Mouse (Mus musculus): ENCODE measurements at regions not wholly inside any gene's neighbourhood (a gene's known extent, or its start where the extent isn't known, plus 50 kb on each side); places are given as distances from the start of the nearest gene placed in this dataset.

DNA sequence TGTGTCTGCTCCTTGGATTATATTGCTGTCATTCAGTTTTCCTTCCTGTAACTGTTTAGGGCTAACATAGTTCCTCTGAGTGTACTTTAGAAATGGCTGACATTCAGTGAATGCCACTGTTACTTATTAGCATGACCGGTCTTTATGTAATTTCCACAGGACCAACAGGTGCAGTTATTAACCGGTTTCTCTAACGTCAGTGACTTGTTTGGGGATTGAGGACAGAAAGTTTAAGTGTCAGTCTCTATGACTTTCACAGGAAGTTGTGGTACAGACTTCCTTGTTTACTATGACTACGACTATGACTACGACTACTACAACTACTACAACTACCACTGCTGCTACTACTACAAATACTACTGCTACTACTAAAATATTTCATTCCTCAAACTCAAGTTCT, 170.4 kb upstream of the Ptger4 start:
- no peak for TF ChIP-seq NANOG (IDR thresholded peaks at IDR 0.05; ENCODE audit: borderline replicate concordance, low read length)
- TF ChIP-seq POU5F1 (IDR thresholded peaks at IDR 0.05; ENCODE audit: borderline replicate concordance, low read length), result no peak
- no peak for TF ChIP-seq CTCF (conservative IDR thresholded peaks at IDR 0.05; ENCODE audit: low read length)
- Histone ChIP-seq H3K9me3 (ENCODE audit: low read length) (peaks cover 11% of the 10 kb centered on the region), H3K27me3 (ENCODE audit: insufficient read depth, low read length) (no peaks in the 10 kb centered on the region), H3K4me3 (replicated peaks; ENCODE audit: low read length) (no peak overlapping the region), H3K36me3 (ENCODE audit: insufficient read depth, low read length) (no peaks in the 10 kb centered on the region), H3K4me1 (replicated peaks; ENCODE audit: low read depth, low read length) (no peaks in the 10 kb centered on the region)

- TF ChIP-seq POU5F1 (IDR thresholded peaks at IDR 0.05; ENCODE audit: borderline replicate concordance, low read length) (no peak), CTCF (conservative IDR thresholded peaks at IDR 0.05; ENCODE audit: low read length) (no peak), NANOG (IDR thresholded peaks at IDR 0.05; ENCODE audit: borderline replicate concordance, low read length) (no peak)
- Histone ChIP-seq H3K27me3 (ENCODE audit: insufficient read depth, low read length) (no peaks in the 10 kb centered on the region), H3K4me3 (replicated peaks; ENCODE audit: low read length) (no peak overlapping the region), H3K4me1 (replicated peaks; ENCODE audit: low read depth, low read length) (no peaks in the 10 kb centered on the region), H3K9me3 (ENCODE audit: low read length) (peaks cover 11% of the 10 kb centered on the region), H3K36me3 (ENCODE audit: insufficient read depth, low read length) (no peaks in the 10 kb centered on the region)
Measured at GRCm38 (mm10) chr15:5416031-5416430, 172.0 kb upstream of the Ptger4 start.

DNA sequence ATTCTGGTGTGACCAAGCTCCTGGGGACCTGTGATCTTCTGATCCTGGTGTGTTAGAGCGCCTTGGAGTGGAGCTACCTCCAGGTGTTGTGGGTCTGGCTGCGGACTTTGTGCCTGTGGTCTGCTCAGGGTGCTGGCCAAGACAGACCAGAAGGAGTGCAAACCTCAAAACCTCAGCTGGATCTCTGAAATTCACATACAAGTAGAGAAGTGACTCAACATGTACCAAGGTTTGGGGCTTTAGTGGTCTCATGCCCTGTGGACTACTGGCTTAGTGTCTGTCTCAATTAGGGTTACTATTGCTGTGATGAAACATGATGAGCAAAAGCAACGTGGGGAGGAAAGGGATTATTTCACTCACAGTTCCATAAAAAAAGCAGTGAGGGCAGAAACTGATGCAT, 182.7 kb upstream of the Ptger4 start:
- Histone ChIP-seq H3K4me1 (replicated peaks; ENCODE audit: low read depth, low read length) (no peaks in the 10 kb centered on the region), H3K27me3 (ENCODE audit: insufficient read depth, low read length) (no peaks in the 10 kb centered on the region), H3K4me3 (replicated peaks; ENCODE audit: low read length) (no peak overlapping the region), H3K36me3 (ENCODE audit: insufficient read depth, low read length) (no peaks in the 10 kb centered on the region), H3K9me3 (ENCODE audit: low read length) (peaks cover 4% of the 10 kb centered on the region; the same call in 1 of the 2 replicates)
- no peak for TF ChIP-seq NANOG (IDR thresholded peaks at IDR 0.05; ENCODE audit: borderline replicate concordance, low read length)

DNA sequence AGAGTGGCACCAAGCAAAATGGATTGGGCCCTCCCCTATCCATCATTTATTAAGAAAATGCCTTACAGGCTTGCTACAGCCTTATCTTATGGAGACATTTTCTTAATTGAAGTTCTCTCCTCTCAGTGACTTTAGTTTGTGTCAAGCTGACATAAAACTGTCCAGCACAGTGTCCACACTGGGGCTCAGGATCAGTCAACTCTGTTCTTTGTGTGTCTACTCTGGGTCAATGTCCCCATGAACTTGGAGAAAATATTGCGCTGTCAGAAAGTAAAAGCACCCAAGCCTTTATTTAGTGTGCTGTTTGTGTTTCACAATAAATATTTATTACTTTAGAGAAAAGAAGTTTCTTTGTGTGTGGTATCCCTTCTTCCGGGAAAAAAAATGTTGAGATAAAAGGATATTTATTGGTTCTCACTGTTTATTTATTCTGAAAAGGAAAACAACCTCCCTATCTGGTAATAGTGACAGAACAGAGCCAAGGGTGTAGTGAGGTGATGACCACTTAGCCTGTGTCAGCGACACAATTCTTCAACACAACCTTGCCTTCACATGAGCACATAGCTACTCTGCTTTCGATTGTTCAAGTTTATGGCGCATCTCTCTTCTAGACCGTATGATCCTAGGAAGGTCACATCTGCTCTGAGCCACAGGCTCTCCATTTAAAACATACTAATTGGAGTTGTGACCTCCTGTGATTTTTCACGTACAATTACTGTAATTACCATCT, 183.5 kb upstream of the Ptger4 start:
- H3K36me3 ChIP-seq (ENCODE audit: insufficient read depth, low read length), result no peaks in the 10 kb centered on the region

DNA sequence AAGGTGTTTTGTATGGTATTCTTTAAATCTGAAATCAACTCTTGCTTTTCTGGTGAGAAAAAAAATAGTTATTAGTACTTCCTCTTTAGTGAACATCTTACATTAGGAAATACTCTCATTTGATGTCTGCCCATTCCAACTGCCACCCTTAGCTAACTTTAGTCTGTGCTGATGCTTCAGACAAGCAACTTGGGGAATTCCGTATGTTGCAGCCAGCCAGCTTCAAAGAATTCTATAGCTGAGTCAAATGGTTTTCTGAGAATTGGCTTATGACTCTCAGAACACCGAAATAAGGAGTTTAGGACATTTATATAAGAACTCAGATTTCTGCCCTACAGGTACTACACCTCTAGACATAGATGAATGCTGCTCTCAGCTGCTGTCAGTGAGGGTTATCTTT, 188.0 kb upstream of the Ptger4 start:
- Histone ChIP-seq H3K36me3 (ENCODE audit: insufficient read depth, low read length) (no peaks in the 10 kb centered on the region), H3K4me3 (replicated peaks; ENCODE audit: low read length) (no peak overlapping the region), H3K4me1 (replicated peaks; ENCODE audit: low read depth, low read length) (no peaks in the 10 kb centered on the region), H3K27me3 (ENCODE audit: insufficient read depth, low read length) (no peaks in the 10 kb centered on the region), H3K9me3 (ENCODE audit: low read length) (no peaks in the 10 kb centered on the region)
- TF ChIP-seq NANOG (IDR thresholded peaks at IDR 0.05; ENCODE audit: borderline replicate concordance, low read length), result no peak
- no peak for TF ChIP-seq POU5F1 (IDR thresholded peaks at IDR 0.05; ENCODE audit: borderline replicate concordance, low read length)
- TF ChIP-seq CTCF (conservative IDR thresholded peaks at IDR 0.05; ENCODE audit: low read length), result no peak

More for the DNA sequence above, 183.5 kb upstream of the Ptger4 start:
- TF ChIP-seq POU5F1 (IDR thresholded peaks at IDR 0.05; ENCODE audit: borderline replicate concordance, low read length), result no peak
- TF ChIP-seq CTCF (conservative IDR thresholded peaks at IDR 0.05; ENCODE audit: low read length), result no peak
- TF ChIP-seq NANOG (IDR thresholded peaks at IDR 0.05; ENCODE audit: borderline replicate concordance, low read length), result no peak
- Histone ChIP-seq H3K4me1 (replicated peaks; ENCODE audit: low read depth, low read length) (no peaks in the 10 kb centered on the region), H3K4me3 (replicated peaks; ENCODE audit: low read length) (no peak overlapping the region), H3K9me3 (ENCODE audit: low read length) (peaks cover 4% of the 10 kb centered on the region; the same call in 1 of the 2 replicates), H3K27me3 (ENCODE audit: insufficient read depth, low read length) (no peaks in the 10 kb centered on the region)

DNA sequence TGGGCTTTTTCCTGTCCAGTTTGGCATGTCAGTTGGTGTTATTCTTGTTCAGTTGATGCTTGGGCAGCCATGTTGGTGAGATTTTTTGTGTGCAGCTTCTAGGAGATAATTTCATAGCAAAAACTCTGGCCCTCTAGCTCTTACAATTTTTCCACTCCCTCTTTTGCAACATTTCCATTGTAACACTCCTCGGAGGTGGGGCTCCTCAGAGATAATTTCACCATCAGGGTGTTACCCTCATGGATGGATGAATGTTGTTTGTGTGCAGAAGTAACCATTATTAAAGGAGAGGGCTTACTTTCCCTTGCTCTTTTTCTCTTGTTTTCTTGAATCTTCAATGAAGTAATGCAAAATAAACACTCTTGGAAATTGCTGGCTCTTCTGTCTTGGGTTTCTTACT, 193.0 kb upstream of the Ptger4 start:
- TF ChIP-seq NANOG (IDR thresholded peaks at IDR 0.05; ENCODE audit: borderline replicate concordance, low read length) (no peak), POU5F1 (IDR thresholded peaks at IDR 0.05; ENCODE audit: borderline replicate concordance, low read length) (no peak), CTCF (conservative IDR thresholded peaks at IDR 0.05; ENCODE audit: low read length) (no peak)

GRCm38 (mm10) chr15:5446040-5446755, 202.2 kb upstream of the Ptger4 start:
- TF ChIP-seq POU5F1 (IDR thresholded peaks at IDR 0.05; ENCODE audit: borderline replicate concordance, low read length) (no peak), NANOG (IDR thresholded peaks at IDR 0.05; ENCODE audit: borderline replicate concordance, low read length) (no peak), CTCF (conservative IDR thresholded peaks at IDR 0.05; ENCODE audit: low read length) (no peak)

More for the DNA sequence above, 193.0 kb upstream of the Ptger4 start:
- Histone ChIP-seq H3K36me3 (ENCODE audit: insufficient read depth, low read length) (no peaks in the 10 kb centered on the region), H3K4me3 (replicated peaks; ENCODE audit: low read length) (no peak overlapping the region), H3K27me3 (ENCODE audit: insufficient read depth, low read length) (no peaks in the 10 kb centered on the region), H3K4me1 (replicated peaks; ENCODE audit: low read depth, low read length) (no peaks in the 10 kb centered on the region), H3K9me3 (ENCODE audit: low read length) (no peaks in the 10 kb centered on the region)

GRCm38 (mm10) chr15:5446756-5447314, 202.8 kb upstream of the Ptger4 start:
- Histone ChIP-seq H3K4me3 (replicated peaks; ENCODE audit: low read length) (no peak overlapping the region), H3K4me1 (replicated peaks; ENCODE audit: low read depth, low read length) (no peaks in the 10 kb centered on the region), H3K36me3 (ENCODE audit: insufficient read depth, low read length) (no peaks in the 10 kb centered on the region), H3K27me3 (ENCODE audit: insufficient read depth, low read length) (no peaks in the 10 kb centered on the region), H3K9me3 (ENCODE audit: low read length) (peaks cover 18% of the 10 kb centered on the region)
- TF ChIP-seq NANOG (IDR thresholded peaks at IDR 0.05; ENCODE audit: borderline replicate concordance, low read length) (no peak), CTCF (conservative IDR thresholded peaks at IDR 0.05; ENCODE audit: low read length) (no peak), POU5F1 (IDR thresholded peaks at IDR 0.05; ENCODE audit: borderline replicate concordance, low read length) (no peak)

More at GRCm38 (mm10) chr15:5446040-5446755, 202.2 kb upstream of the Ptger4 start:
- Histone ChIP-seq H3K4me1 (replicated peaks; ENCODE audit: low read depth, low read length) (no peaks in the 10 kb centered on the region), H3K27me3 (ENCODE audit: insufficient read depth, low read length) (no peaks in the 10 kb centered on the region), H3K9me3 (ENCODE audit: low read length) (peaks cover 18% of the 10 kb centered on the region), H3K4me3 (replicated peaks; ENCODE audit: low read length) (no peak overlapping the region), H3K36me3 (ENCODE audit: insufficient read depth, low read length) (no peaks in the 10 kb centered on the region)

Measured in E14TG2a.4 (cell line).